Mouse (Mus musculus) ES-E14 (cell line): ENCODE results near the gene Irak2.

Source experiments
- CHD2 ChIP-seq: IDR thresholded peaks from 2 replicates; pipeline ENCODE4 v1.6.1; 2014; ENCODE audit warnings: mild to moderate bottlenecking, low read depth, low read length, inconsistent platforms
- HCFC1 ChIP-seq: IDR thresholded peaks from 2 replicates; pipeline ENCODE4 v1.6.1; 2012; ENCODE audit warnings: low read length, inconsistent platforms, borderline replicate concordance; ENCODE audit not compliant: insufficient read depth
- MAFK ChIP-seq: IDR thresholded peaks from 2 replicates; pipeline ENCODE4 v1.6.1; 2014; ENCODE audit warnings: mild to moderate bottlenecking, low read depth, low read length, inconsistent platforms; ENCODE audit not compliant: insufficient read depth
- ZC3H11A ChIP-seq: IDR thresholded peaks from 2 replicates; pipeline ENCODE4 v1.6.1; 2012; ENCODE audit warnings: low read depth, mild to moderate bottlenecking, inconsistent platforms, low read length, borderline replicate concordance
- ZNF384 ChIP-seq: IDR thresholded peaks from 2 replicates; pipeline ENCODE4 v1.6.1; 2012; ENCODE audit warnings: low read depth, low read length, inconsistent platforms

- TF ChIP-seq CHD2 = no peak
- no peak for TF ChIP-seq MAFK
- TF ChIP-seq ZNF384 = no peak
- TF ChIP-seq HCFC1 = no peak
- TF ChIP-seq ZC3H11A = no peak
Measured at GRCm38 (mm10) chr6:113658226-113658625, 20.0 kb downstream of the Irak2 start.
